Mouse (Mus musculus) macrophage (primary cell): ENCODE results near the gene Mtfr2. TPM values are rescaled to one million over a fixed set of nuclear protein-coding genes. Genes with fewer than 3 reads are reported as not detected.

Source experiments
- H3K27ac ChIP-seq: fragments of 350-480 bp; formaldehyde crosslinking; 2 replicates; pipeline ENCODE4 v1.9.0; 2021
- H3K36me3 ChIP-seq: fragments of 350-480 bp; formaldehyde crosslinking; 2 replicates; pipeline ENCODE4 v1.9.0; 2021; ENCODE audit errors: inconsistent target
- H3K4me3 ChIP-seq: fragments of 350-480 bp; formaldehyde crosslinking; 2 replicates; pipeline ENCODE4 v1.9.0; 2021; ENCODE audit errors: inconsistent target
- H3K79me2 ChIP-seq: fragments of 350-480 bp; formaldehyde crosslinking; 2 replicates; pipeline ENCODE4 v1.9.0; 2021; ENCODE audit errors: inconsistent target
- WGBS: methylation state at CpG from one replicate; pipeline ENCODE4 v1.1.7; 2026; ENCODE audit warnings: inconsistent platforms; ENCODE audit not compliant: missing documents; 5-methylcytosine and 5-hydroxymethylcytosine counted together
- polyA plus RNA-seq: library from polyadenylated mRNA; stranded (reverse); fragments of 250-400 nt; gene quantifications from 3 replicates; pipeline ENCODE4 v1.2.4, GENCODE M21; 2018; ENCODE audit warnings: inconsistent platforms

The Mtfr2 gene
- polyA plus RNA-seq, 1 experiment from 2014 or later = 3.3 TPM

GRCm38 (mm10) chr10:20398641-20399390 is 51.2 kb downstream of the Mtfr2 start:
- Histone ChIP-seq H3K79me2 (no peaks in the 10 kb centered on the region), H3K4me3 (no peak overlapping the region; the same call in 1 of the 2 replicates), H3K27ac (no peak overlapping the region), H3K36me3 (peaks cover 43% of the 10 kb centered on the region)
- 81% methylated on average over 12 of the region's 12 CpGs for WGBS

- H3K79me2 ChIP-seq = no peaks in the 10 kb centered on the region
- WGBS = 98% methylated on average over 13 of the region's 15 CpGs
- peaks cover 57% of the 10 kb centered on the region for H3K36me3 ChIP-seq
- no peak overlapping the region for H3K4me3 ChIP-seq
- H3K27ac ChIP-seq = no peak overlapping the region
Measured at GRCm38 (mm10) chr10:20400406-20400805, 52.8 kb downstream of the Mtfr2 start.

- H3K79me2 ChIP-seq = no peaks in the 10 kb centered on the region
- H3K36me3 ChIP-seq = peaks cover 80% of the 10 kb centered on the region
- 94% methylated on average over 5 of the region's 5 CpGs for WGBS
Measured at GRCm38 (mm10) chr10:20402941-20403340, 55.4 kb downstream of the Mtfr2 start.

GRCm38 (mm10) chr10:20405471-20405870 is 57.9 kb downstream of the Mtfr2 start:
- Histone ChIP-seq H3K79me2 (no peaks in the 10 kb centered on the region), H3K4me3 (no peak overlapping the region), H3K36me3 (peaks cover 94% of the 10 kb centered on the region), H3K27ac (no peak overlapping the region)
- WGBS = 68% methylated on average over 2 of the region's 2 CpGs

More at GRCm38 (mm10) chr10:20402941-20403340, 55.4 kb downstream of the Mtfr2 start:
- Histone ChIP-seq H3K27ac (no peak overlapping the region), H3K4me3 (no peak overlapping the region)

GRCm38 (mm10) chr10:20408336-20408735 is 60.8 kb downstream of the Mtfr2 start:
- H3K36me3 ChIP-seq = peaks cover 87% of the 10 kb centered on the region
- H3K27ac ChIP-seq = no peak overlapping the region
- no peak overlapping the region for H3K4me3 ChIP-seq
- WGBS = 92% methylated on average over 3 of the region's 3 CpGs
- no peaks in the 10 kb centered on the region for H3K79me2 ChIP-seq

- Histone ChIP-seq H3K4me3 (no peak overlapping the region), H3K36me3 (peaks cover 89% of the 10 kb centered on the region), H3K79me2 (no peaks in the 10 kb centered on the region), H3K27ac (no peak overlapping the region)
- 93% methylated on average over 10 of the region's 10 CpGs for WGBS
Measured at GRCm38 (mm10) chr10:20409181-20409580, 61.6 kb downstream of the Mtfr2 start.

Other genes with a start within 250 kb of the Mtfr2 start
- 0.91 to 2.8 TPM (median 2.7 TPM) in 3 replicates for gene Map7, start 199.3 kb upstream of the Mtfr2 start, polyA plus RNA-seq
- gene Bclaf1, start 35.3 kb upstream of the Mtfr2 start, polyA plus RNA-seq = 59.5 to 132 TPM (median 62.5 TPM) in 3 replicates